Mouse (Mus musculus): ENCODE measurements around the gene Gm4969. TPM values are rescaled to one million over a fixed set of nuclear protein-coding genes. Genes with fewer than 3 reads are reported as not detected.

The Gm4969 gene
- polyA plus RNA-seq, 1 experiment = not detected

DNA sequence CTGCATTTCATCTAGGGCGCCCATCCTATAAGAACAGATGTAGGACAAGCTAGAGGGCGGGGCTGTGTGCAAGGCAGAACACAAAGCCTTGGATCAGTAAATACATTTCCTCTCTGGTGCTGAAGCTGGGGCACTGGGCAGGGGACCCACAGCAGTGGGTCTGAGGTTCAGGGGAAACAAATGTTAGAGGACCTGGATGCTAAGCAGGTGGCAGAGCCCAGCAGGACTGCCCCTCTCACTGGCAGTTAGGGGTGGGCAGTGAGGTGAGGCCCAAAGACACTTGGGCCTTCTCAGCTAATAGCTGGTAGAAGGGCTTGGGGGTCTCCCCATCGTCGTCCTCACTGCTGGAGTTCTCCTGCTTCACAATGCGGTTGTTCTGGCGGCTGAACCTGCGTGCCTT lies 19.4 kb downstream of the Gm4969 start:
- Histone ChIP-seq H3K27me3 (ENCODE audit: control insufficient read depth, insufficient read depth, insufficient read length) (no peaks in the 10 kb centered on the region), H3K36me3 (ENCODE audit: control insufficient read depth, insufficient read depth) (no peaks in the 10 kb centered on the region)

DNA sequence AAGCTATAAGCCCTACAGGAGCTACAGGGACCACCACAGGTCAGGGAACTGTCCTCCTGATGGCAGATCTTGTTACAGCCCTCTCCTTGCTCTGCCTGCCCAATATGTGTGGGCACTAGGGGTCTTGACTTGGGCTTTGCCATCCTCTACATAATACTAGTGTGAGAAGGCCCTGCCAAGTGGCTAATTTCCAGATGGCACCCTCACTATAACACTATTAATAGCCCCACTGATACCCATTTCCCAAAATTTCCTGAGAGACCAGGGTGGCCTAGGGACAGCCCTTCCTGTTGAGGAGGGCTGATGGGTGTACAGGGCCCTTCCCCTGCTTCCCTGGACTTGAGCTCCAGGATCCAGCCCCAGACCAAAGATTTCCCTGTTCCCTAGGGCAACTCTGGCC lies 20.3 kb downstream of the Gm4969 start:
- Histone ChIP-seq H3K4me3 (ENCODE audit: insufficient read depth, poor library complexity, severe bottlenecking) (no peak overlapping the region), H3K36me3 (ENCODE audit: control insufficient read depth, insufficient read depth) (peaks cover 5% of the 10 kb centered on the region), H3K27me3 (ENCODE audit: control insufficient read depth, insufficient read depth, insufficient read length) (no peaks in the 10 kb centered on the region), H3ac (ENCODE audit: control insufficient read depth, insufficient read length, low read depth) (no peak overlapping the region), H3K79me3 (ENCODE audit: low read depth) (no peaks in the 10 kb centered on the region), H3K79me2 (ENCODE audit: control insufficient read depth, insufficient read depth) (no peaks in the 10 kb centered on the region)
- no peak for TF ChIP-seq MYOG (IDR thresholded peaks at IDR 0.05; ENCODE audit: control insufficient read depth, extremely low read depth, insufficient read length)
- no peak for TF ChIP-seq MAX (IDR thresholded peaks at IDR 0.05)
- TF ChIP-seq FOSL1 (IDR thresholded peaks at IDR 0.05; ENCODE audit: insufficient read depth, low read length, poor library complexity, severe bottlenecking) = no peak
- TF ChIP-seq USF1 (IDR thresholded peaks at IDR 0.05; ENCODE audit: low read depth) = no peak
- TF ChIP-seq CTCF (IDR thresholded peaks at IDR 0.05; ENCODE audit: control insufficient read depth, insufficient read depth, insufficient read length) = no peak
- TF ChIP-seq MYOD1 (IDR thresholded peaks at IDR 0.05; ENCODE audit: control insufficient read depth, insufficient read length, low read depth) = no peak
- no peak for TF ChIP-seq CEBPB (IDR thresholded peaks at IDR 0.05; ENCODE audit: low read depth)

More for the DNA sequence above, 19.4 kb downstream of the Gm4969 start:
- H3ac ChIP-seq (ENCODE audit: control insufficient read depth, insufficient read length, low read depth) = no peak overlapping the region
- no peaks in the 10 kb centered on the region for H3K79me2 ChIP-seq (ENCODE audit: control insufficient read depth, insufficient read depth)
- H3K79me3 ChIP-seq (ENCODE audit: low read depth) = no peaks in the 10 kb centered on the region
- H3K4me3 ChIP-seq (ENCODE audit: insufficient read depth, poor library complexity, severe bottlenecking) = no peak overlapping the region
- TF ChIP-seq MAX (IDR thresholded peaks at IDR 0.05) (no peak), USF1 (IDR thresholded peaks at IDR 0.05; ENCODE audit: low read depth) (no peak), MYOD1 (IDR thresholded peaks at IDR 0.05; ENCODE audit: control insufficient read depth, insufficient read length, low read depth) (no peak), FOSL1 (IDR thresholded peaks at IDR 0.05; ENCODE audit: insufficient read depth, low read length, poor library complexity, severe bottlenecking) (no peak), MYOG (IDR thresholded peaks at IDR 0.05; ENCODE audit: control insufficient read depth, extremely low read depth, insufficient read length) (no peak), CTCF (IDR thresholded peaks at IDR 0.05; ENCODE audit: control insufficient read depth, insufficient read depth, insufficient read length) (no peak), CEBPB (IDR thresholded peaks at IDR 0.05; ENCODE audit: low read depth) (no peak)

DNA sequence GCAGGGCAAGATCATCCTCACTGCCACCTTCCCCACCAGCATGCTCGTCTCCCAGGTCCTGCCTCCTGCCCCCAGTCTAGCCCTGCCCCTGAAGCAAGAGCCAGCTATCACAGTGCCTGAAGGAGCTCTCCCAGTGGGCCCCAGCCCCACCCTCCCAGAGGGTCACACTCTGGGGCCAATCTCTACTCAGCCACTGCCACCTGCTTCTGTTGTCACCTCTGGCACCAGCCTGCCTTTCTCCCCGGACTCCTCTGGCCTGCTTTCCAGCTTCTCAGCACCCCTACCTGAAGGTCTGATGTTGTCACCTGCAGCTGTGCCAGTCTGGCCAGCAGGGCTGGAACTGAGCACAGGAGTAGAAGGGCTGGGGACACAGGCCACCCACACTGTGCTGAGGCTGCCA lies 21.0 kb downstream of the Gm4969 start:
- no peak overlapping the region for H3K4me3 ChIP-seq (ENCODE audit: insufficient read depth, poor library complexity, severe bottlenecking)

DNA sequence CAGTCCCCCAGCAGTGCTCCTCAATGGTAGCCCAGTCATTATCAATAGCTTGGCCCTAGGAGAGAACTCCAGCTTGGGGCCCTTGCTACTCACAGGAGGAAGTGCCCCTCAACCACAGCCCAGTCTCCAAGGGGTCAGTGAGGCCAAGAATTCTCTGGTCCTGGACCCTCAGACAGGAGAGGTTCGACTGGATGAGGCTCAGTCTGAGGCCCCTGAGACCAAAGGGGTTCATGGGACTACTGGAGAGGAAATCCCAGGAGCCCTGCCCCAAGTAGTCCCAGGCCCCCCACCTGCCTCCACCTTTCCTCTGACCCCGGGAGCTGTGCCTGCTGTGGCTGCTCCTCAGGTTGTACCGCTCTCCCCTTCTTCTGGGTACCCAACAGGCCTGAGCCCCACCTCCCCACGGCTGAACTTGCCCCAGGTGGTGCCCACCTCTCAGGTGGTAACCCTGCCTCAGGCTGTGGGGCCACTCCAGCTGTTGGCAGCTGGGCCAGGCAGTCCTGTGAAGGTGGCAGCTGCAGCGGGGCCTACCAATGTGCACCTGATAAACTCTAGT lies 21.7 kb downstream of the Gm4969 start:
- Histone ChIP-seq H3K79me3 (ENCODE audit: low read depth) (no peaks in the 10 kb centered on the region), H3K79me2 (ENCODE audit: control insufficient read depth, insufficient read depth) (no peaks in the 10 kb centered on the region), H3K27me3 (ENCODE audit: control insufficient read depth, insufficient read depth, insufficient read length) (no peaks in the 10 kb centered on the region), H3ac (ENCODE audit: control insufficient read depth, insufficient read length, low read depth) (no peak overlapping the region), H3K4me3 (ENCODE audit: insufficient read depth, poor library complexity, severe bottlenecking) (no peak overlapping the region), H3K36me3 (ENCODE audit: control insufficient read depth, insufficient read depth) (peaks cover 5% of the 10 kb centered on the region)
- TF ChIP-seq CEBPB (IDR thresholded peaks at IDR 0.05; ENCODE audit: low read depth) (no peak), MYOD1 (IDR thresholded peaks at IDR 0.05; ENCODE audit: control insufficient read depth, insufficient read length, low read depth) (no peak), MYOG (IDR thresholded peaks at IDR 0.05; ENCODE audit: control insufficient read depth, extremely low read depth, insufficient read length) (no peak), MAX (IDR thresholded peaks at IDR 0.05) (no peak), USF1 (IDR thresholded peaks at IDR 0.05; ENCODE audit: low read depth) (no peak), FOSL1 (IDR thresholded peaks at IDR 0.05; ENCODE audit: insufficient read depth, low read length, poor library complexity, severe bottlenecking) (no peak), CTCF (IDR thresholded peaks at IDR 0.05; ENCODE audit: control insufficient read depth, insufficient read depth, insufficient read length) (no peak)

More for the DNA sequence above, 21.0 kb downstream of the Gm4969 start:
- Histone ChIP-seq H3K79me2 (ENCODE audit: control insufficient read depth, insufficient read depth) (no peaks in the 10 kb centered on the region), H3K79me3 (ENCODE audit: low read depth) (no peaks in the 10 kb centered on the region), H3K36me3 (ENCODE audit: control insufficient read depth, insufficient read depth) (peaks cover 5% of the 10 kb centered on the region), H3K27me3 (ENCODE audit: control insufficient read depth, insufficient read depth, insufficient read length) (no peaks in the 10 kb centered on the region), H3ac (ENCODE audit: control insufficient read depth, insufficient read length, low read depth) (no peak overlapping the region)
- TF ChIP-seq USF1 (IDR thresholded peaks at IDR 0.05; ENCODE audit: low read depth) (no peak), CTCF (IDR thresholded peaks at IDR 0.05; ENCODE audit: control insufficient read depth, insufficient read depth, insufficient read length) (no peak), MAX (IDR thresholded peaks at IDR 0.05) (no peak), MYOG (IDR thresholded peaks at IDR 0.05; ENCODE audit: control insufficient read depth, extremely low read depth, insufficient read length) (no peak), FOSL1 (IDR thresholded peaks at IDR 0.05; ENCODE audit: insufficient read depth, low read length, poor library complexity, severe bottlenecking) (no peak), MYOD1 (IDR thresholded peaks at IDR 0.05; ENCODE audit: control insufficient read depth, insufficient read length, low read depth) (no peak), CEBPB (IDR thresholded peaks at IDR 0.05; ENCODE audit: low read depth) (no peak)

DNA sequence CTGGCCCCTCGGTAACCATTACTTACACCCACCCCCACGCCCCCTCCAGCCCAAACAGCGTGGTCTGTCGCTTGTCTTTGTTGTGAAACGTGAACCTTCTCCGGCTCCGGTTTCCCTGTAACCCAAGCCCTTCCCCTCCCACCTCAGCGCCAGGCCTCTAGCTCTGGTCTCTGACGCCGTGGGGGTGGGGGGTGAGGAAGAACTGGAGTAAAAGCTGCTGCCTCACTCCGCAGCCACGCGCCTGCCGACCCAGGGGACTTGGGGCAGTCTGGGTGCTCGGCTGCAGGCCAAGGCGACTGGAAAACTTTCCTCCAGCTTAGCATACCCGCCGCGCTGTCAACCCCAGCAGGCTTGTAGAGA lies 22.4 kb downstream of the Gm4969 start:
- H3K36me3 ChIP-seq (ENCODE audit: control insufficient read depth, insufficient read depth) = peaks cover 9% of the 10 kb centered on the region
- H3K79me3 ChIP-seq (ENCODE audit: low read depth) = no peaks in the 10 kb centered on the region
- no peaks in the 10 kb centered on the region for H3K79me2 ChIP-seq (ENCODE audit: control insufficient read depth, insufficient read depth)
- no peak overlapping the region for H3ac ChIP-seq (ENCODE audit: control insufficient read depth, insufficient read length, low read depth)
- TF ChIP-seq MAX (IDR thresholded peaks at IDR 0.05) = peak; percentile 73
- TF ChIP-seq USF1 (IDR thresholded peaks at IDR 0.05; ENCODE audit: low read depth) = no peak
- H3K27me3 ChIP-seq (ENCODE audit: control insufficient read depth, insufficient read depth, insufficient read length) = no peaks in the 10 kb centered on the region
- peak overlapping the region; percentile 29 for H3K4me3 ChIP-seq (ENCODE audit: insufficient read depth, poor library complexity, severe bottlenecking)

All from C2C12 (cell line).